Mouse (Mus musculus) midbrain, postnatal 0 days (tissue): ENCODE results near the gene Robo3. TPM values are rescaled to one million over a fixed set of nuclear protein-coding genes. Genes with fewer than 3 reads are reported as not detected.

Experiments used
- ATAC-seq: fragments of 200-750 bp; cut with Nextera tagmentation; 2 replicates; pipeline ENCODE4 v1.8.0; 2017; ENCODE audit warnings: moderate number of reproducible peaks, mild to moderate bottlenecking, moderate TSS enrichment, moderate library complexity; ENCODE audit not compliant: low FRiP score
- DNase-seq: peaks from one replicate; pipeline ENCODE4 v3.0.0-alpha.2; 2015; ENCODE audit warnings: low spot score
- H3K27ac ChIP-seq: fragments of 300-500 bp; sonication (generic); 2 replicates; pipeline ENCODE4 v1.5.1; 2014; ENCODE audit warnings: low read depth, mild to moderate bottlenecking, low read length, mixed read lengths
- H3K27me3 ChIP-seq: fragments of 300-500 bp; sonication (generic); 2 replicates; pipeline ENCODE4 v1.6.1; 2014; ENCODE audit warnings: low read length, control low read depth, mixed read lengths; ENCODE audit not compliant: insufficient read depth
- H3K36me3 ChIP-seq: fragments of 300-500 bp; sonication (generic); 2 replicates; pipeline ENCODE4 v1.6.1; 2014; ENCODE audit warnings: low read length, control low read depth, mixed read lengths; ENCODE audit not compliant: insufficient read depth
- H3K4me1 ChIP-seq: fragments of 300-500 bp; sonication (generic); 2 replicates; pipeline ENCODE4 v1.6.1; 2014; ENCODE audit warnings: mild to moderate bottlenecking, control low read depth, antibody characterized with exemption, low read length, mixed read lengths; ENCODE audit not compliant: insufficient read depth
- H3K4me2 ChIP-seq: fragments of 300-500 bp; sonication (generic); 2 replicates; pipeline ENCODE4 v1.6.1; 2014; ENCODE audit warnings: low read depth, mild to moderate bottlenecking, low read length, mixed read lengths; ENCODE audit not compliant: poor library complexity, severe bottlenecking
- H3K4me3 ChIP-seq: fragments of 300-500 bp; sonication (generic); 2 replicates; pipeline ENCODE4 v1.5.1; 2014; ENCODE audit warnings: low read depth, mild to moderate bottlenecking, low read length, moderate library complexity
- H3K9ac ChIP-seq: fragments of 300-500 bp; sonication (generic); replicated peaks from 2 replicates; pipeline ENCODE4 v1.6.1; 2014; ENCODE audit warnings: mild to moderate bottlenecking, low read length, moderate library complexity, mixed read lengths; ENCODE audit not compliant: poor library complexity, severe bottlenecking
- H3K9me3 ChIP-seq: fragments of 300-500 bp; sonication (generic); 2 replicates; pipeline ENCODE4 v1.6.1; 2016; ENCODE audit warnings: low read length, control low read depth
- CTCF ChIP-seq: IDR thresholded peaks from 2 replicates; pipeline ENCODE4 v1.5.1; 2016; ENCODE audit warnings: antibody characterized with exemption, mild to moderate bottlenecking
- WGBS: fragments of 180-500 bp; shearing (Covaris S2); extraction: QIAGEN DNeasy Blood & Tissue Kit; methylation state at CpG from one replicate; pipeline ENCODE4 v1.1.7; 2014; 5-methylcytosine and 5-hydroxymethylcytosine counted together
- polyA plus RNA-seq: library from polyadenylated mRNA; unstranded; fragments of >200 nt; fragmentation: Nextera tagmentation; extraction: Ambion mirVana; gene quantifications from 2 replicates; pipeline ENCODE4 v1.2.1, GENCODE M21; 2015
- total RNA-seq: library from RNA; depleted of rRNA; stranded (reverse); fragments of >200 nt; gene quantifications from 2 replicates; pipeline ENCODE4 v1.2.3, GENCODE M21; 2014

Robo3 gene
- total and polyA plus RNA-seq, 2 experiments from 2014 or later = 1.0 to 2.9 TPM

DNA sequence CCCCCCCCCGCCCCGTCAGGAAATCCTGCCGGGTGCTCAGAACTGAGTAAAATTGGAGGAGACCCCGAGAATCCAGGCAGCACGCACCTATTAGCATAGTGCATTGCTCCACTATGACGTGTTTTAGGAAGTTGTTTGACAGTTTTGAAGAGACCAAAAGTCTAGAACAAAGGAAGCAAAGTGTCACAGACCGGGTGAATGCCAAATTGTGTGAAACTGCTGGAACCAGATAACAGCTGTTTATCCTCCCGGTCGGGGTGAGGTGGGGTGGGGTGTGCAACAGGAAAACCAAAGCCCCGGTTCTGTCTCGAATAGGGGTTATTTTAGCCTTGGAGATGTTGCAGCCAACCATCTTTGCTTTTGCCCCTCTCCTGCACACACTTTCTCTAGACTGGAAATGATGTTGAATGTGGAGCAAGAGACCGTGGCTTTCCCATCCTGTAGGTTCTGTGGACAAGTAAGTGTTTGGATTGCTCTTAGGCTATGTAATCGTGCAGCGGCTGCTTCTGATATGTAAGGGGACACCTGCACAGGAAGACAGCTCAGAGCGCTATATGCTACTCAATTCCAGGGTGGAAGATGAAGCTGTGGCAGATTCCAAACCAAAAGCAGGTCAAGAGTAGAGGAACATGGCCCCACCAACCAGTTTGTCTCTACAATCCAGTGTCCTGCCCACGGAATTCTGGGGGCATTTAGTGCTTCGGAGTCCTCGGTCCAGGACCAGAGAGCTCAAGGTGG is 946 bp upstream of the Robo3 start:
- DNase-seq = no peak
- H3K9ac ChIP-seq = no peak overlapping the region
- no peaks in the 10 kb centered on the region for H3K9me3 ChIP-seq
- peaks cover 6% of the 10 kb centered on the region for H3K4me1 ChIP-seq
- H3K4me2 ChIP-seq = peak overlapping the region; percentile 91
- peaks cover 58% of the 10 kb centered on the region for H3K27me3 ChIP-seq
- H3K4me3 ChIP-seq = peak overlapping the region; percentile 40; the same call in 1 of the 2 replicates
- no peak overlapping the region for H3K27ac ChIP-seq
- ATAC-seq = no peak
- 3% methylated on average over 18 of the region's 18 CpGs for WGBS
- no peaks in the 10 kb centered on the region for H3K36me3 ChIP-seq
- no peak for TF ChIP-seq CTCF

DNA sequence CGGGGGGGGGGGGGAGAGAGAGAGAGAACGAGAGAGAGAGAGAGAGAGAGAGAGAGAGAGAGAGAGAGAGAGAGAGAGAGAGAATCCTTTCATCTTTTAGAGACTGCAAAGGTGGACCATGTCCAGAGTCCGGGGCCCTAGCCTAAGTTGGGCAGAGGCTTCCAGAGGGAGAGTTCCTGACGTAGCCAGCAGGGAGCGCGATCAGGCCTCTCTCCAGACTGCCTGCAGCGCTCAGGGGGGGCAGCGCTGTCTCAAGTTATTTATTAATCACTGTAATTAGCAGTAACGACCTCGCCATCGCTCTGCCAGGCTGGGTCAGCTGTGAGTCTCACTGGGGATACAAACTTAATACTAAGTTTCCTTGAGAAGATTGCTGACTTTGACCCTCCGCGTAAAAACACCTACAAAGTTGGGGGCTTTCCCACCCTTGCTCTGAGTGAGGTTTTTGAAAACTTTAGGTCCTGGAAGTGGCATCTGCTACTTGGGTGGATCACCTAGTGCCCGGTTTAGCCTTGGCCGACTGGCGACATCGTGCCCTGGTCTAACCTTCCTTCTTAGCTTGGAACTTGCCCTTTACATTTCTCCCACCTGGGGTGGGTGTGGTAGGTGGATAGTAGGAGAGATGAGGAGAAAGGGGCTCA is 900 bp downstream of the Robo3 start:
- peaks cover 6% of the 10 kb centered on the region for H3K4me1 ChIP-seq
- H3K36me3 ChIP-seq = no peaks in the 10 kb centered on the region
- WGBS = 3% methylated on average over 16 of the region's 17 CpGs
- H3K27ac ChIP-seq = no peak overlapping the region
- peak; percentile 44 for DNase-seq
- no peak overlapping the region for H3K9ac ChIP-seq
- peak overlapping the region; percentile 40 for H3K4me3 ChIP-seq
- H3K9me3 ChIP-seq = no peaks in the 10 kb centered on the region
- peaks cover 71% of the 10 kb centered on the region for H3K27me3 ChIP-seq
- peak overlapping the region; percentile 91 for H3K4me2 ChIP-seq
- TF ChIP-seq CTCF = peak; percentile 65
- no peak for ATAC-seq

DNA sequence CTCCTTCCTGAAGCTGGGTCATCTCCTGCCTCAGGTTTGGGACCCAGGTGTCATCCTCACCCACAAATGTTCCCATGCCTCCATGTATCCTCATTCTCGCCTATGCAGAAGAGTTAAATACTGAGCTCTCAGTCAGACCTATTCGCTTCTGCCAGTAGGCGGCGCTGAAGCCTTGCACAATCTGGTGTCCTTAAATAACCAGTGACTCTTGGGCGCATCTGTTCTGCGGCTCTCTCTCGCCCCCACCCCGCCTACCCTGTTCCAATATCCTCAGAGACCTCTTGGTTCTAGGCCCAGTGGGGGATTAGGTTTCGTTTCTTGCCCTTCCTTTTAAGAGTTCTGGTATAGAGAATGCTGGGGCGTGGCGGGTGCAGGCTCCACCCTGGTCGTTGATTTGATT is 2.5 kb downstream of the Robo3 start:
- no peaks in the 10 kb centered on the region for H3K9me3 ChIP-seq
- H3K27me3 ChIP-seq = peaks cover 66% of the 10 kb centered on the region
- peak; percentile 96 for DNase-seq
- H3K4me3 ChIP-seq = peak overlapping the region; percentile 16; the same call in 1 of the 2 replicates
- H3K4me1 ChIP-seq = peaks cover 6% of the 10 kb centered on the region
- H3K36me3 ChIP-seq = no peaks in the 10 kb centered on the region
- H3K9ac ChIP-seq = no peak overlapping the region
- ATAC-seq = peak; percentile 83
- peak; percentile 96 for TF ChIP-seq CTCF
- H3K4me2 ChIP-seq = peak overlapping the region; percentile 44
- under 1% methylated on average over 12 of the region's 12 CpGs for WGBS
- no peak overlapping the region for H3K27ac ChIP-seq

DNA sequence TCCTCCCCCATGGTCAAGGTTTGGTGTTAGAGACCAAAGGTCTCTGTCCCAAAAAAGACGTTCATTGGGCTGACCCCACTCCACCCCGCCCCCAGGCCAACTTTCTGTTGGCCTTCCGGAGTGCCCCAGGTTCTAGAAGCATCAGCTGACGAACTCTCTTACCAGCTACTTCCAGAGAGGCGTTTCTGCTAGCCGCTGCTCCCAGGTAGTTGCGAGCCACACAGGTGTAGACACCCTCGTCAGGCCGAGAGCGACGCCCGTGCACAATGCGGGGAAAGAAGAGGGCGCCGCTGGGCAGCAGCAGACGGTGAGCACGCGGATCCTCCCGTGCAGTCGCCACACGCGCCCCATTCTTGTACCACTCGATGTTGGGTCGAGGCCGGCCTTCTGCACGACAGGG is 3.7 kb downstream of the Robo3 start:
- 26% methylated on average over 26 of the region's 26 CpGs for WGBS
- Histone ChIP-seq H3K36me3 (no peaks in the 10 kb centered on the region), H3K9ac (no peak overlapping the region), H3K9me3 (no peaks in the 10 kb centered on the region), H3K27ac (no peak overlapping the region), H3K4me1 (peaks cover 6% of the 10 kb centered on the region), H3K4me2 (0 out of 2 replicates have a peak overlapping the region, but pooled peaks have one; percentile 9), H3K4me3 (no peak overlapping the region), H3K27me3 (peaks cover 55% of the 10 kb centered on the region)
- no peak for DNase-seq
- no peak for TF ChIP-seq CTCF
- no peak for ATAC-seq

DNA sequence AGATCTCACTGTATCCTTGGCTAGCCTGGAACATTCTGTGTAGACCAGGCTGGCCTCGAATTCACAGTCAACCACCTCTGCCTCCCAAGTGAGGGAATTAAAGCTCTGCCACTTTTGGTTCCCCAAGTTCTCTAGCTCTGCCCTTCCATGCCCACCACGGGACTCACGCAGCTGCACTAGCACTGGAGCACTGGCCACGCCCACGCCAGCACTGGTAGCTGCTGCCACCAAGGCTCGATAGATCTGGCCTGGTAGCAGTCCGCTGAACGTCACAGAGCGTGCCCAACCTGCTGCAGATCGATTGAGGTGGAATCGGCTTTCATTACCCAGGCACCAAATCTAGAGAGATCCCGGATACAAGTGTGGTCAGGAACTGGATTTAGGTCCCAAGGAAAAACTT is 11.8 kb downstream of the Robo3 start:
- WGBS = 23% methylated on average over 12 of the region's 12 CpGs
- H3K4me3 ChIP-seq = peak overlapping the region; percentile 8; the same call in 1 of the 2 replicates
- H3K9me3 ChIP-seq = no peaks in the 10 kb centered on the region
- DNase-seq = peak; percentile 59
- peak overlapping the region; percentile 52 for H3K4me2 ChIP-seq
- peak; percentile 45; the same call in 1 of the 2 replicates for ATAC-seq
- H3K36me3 ChIP-seq = no peaks in the 10 kb centered on the region
- H3K27ac ChIP-seq = no peak overlapping the region
- no peaks in the 10 kb centered on the region for H3K4me1 ChIP-seq
- no peak for TF ChIP-seq CTCF
- H3K27me3 ChIP-seq = no peaks in the 10 kb centered on the region
- no peak overlapping the region for H3K9ac ChIP-seq

DNA sequence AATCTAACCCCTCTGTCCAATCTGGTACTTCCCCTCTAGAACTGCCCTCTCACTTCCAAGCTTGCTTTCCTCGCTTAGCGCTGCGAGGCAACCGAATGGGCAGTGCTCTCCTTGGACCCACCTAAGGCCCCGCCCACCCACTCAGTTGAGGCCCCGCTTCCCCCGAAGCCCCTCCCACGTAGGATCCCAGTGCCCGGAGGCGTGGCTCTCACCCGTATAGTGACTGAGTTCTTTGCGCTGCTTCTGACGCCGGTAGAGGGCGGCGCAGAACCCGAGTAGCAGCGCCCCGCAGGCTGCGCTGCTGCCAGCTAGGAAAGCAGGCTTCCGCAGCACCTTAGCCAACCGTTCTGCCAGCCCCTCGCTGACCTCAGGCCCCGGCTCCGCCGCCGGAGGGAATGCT is 12.4 kb downstream of the Robo3 start:
- peak; percentile 75 for TF ChIP-seq CTCF

More for the DNA sequence above, 12.4 kb downstream of the Robo3 start:
- Histone ChIP-seq H3K27me3 (no peaks in the 10 kb centered on the region), H3K9me3 (no peaks in the 10 kb centered on the region), H3K4me1 (no peaks in the 10 kb centered on the region), H3K4me3 (peak overlapping the region; percentile 8; the same call in 1 of the 2 replicates), H3K9ac (peak overlapping the region; percentile 56; the same call in 1 of the 2 replicates), H3K27ac (no peak overlapping the region), H3K4me2 (peak overlapping the region; percentile 52), H3K36me3 (no peaks in the 10 kb centered on the region)
- peak; percentile 86 for ATAC-seq
- WGBS = 0% methylated on average over 27 of the region's 27 CpGs
- peak; percentile 91 for DNase-seq
